Mouse (Mus musculus) gastrocnemius, adult 2 months (tissue): ENCODE results near the gene Eif3f. TPM values are rescaled to one million over a fixed set of nuclear protein-coding genes. Genes with fewer than 3 reads are reported as not detected.

Experiments used
- DNase-seq: peaks from one replicate; pipeline ENCODE4 v3.0.0; 2022
- H3K27ac ChIP-seq: fragments of 200-600 bp; 2 replicates; pipeline ENCODE4 v1.8.1; 2022; ENCODE audit warnings: mild to moderate bottlenecking
- H3K4me3 ChIP-seq: fragments of 200-600 bp; 2 replicates; pipeline ENCODE4 v1.8.1; 2022; ENCODE audit warnings: mild to moderate bottlenecking, moderate library complexity
- CTCF ChIP-seq: fragments of 200-600 bp; IDR thresholded peaks from 2 replicates; pipeline ENCODE4 v1.8.1; 2022; ENCODE audit warnings: antibody characterized with exemption, mild to moderate bottlenecking, moderate library complexity
- intact Hi-C: fragments of 180-260 bp; cut with DNase I; formaldehyde crosslinking; loops from one replicate; pipeline ENCODE4 v1.15.1; 2025
- long read RNA-seq, 2 experiments: library from polyadenylated mRNA; stranded (forward); transcript quantifications; one replicate each; pipeline ENCODE4 v2.0.0; 2021
- total RNA-seq, 2 experiments: library from RNA; stranded (reverse); gene quantifications; 2 replicates each; pipeline ENCODE4 v1.2.3; 2021

Gene Eif3f
- 100 to 1,000 TPM; 122 to 125 TPM for total RNA-seq
- long read RNA-seq, experiment 1, transcript Eif3f-201 (8 exons, 2,514 nt) = major isoform, 152 of 157 reads
- long read RNA-seq, experiment 1, partial matches to known transcripts = 4 of 157 reads
- long read RNA-seq, experiment 1, other reads (novel, unspliced or antisense) = 1 of 157 reads
- long read RNA-seq, experiment 2, transcript Eif3f-201 (8 exons, 2,514 nt) = major isoform, 208 of 217 reads
- long read RNA-seq, experiment 2, partial matches to known transcripts = 8 of 217 reads
- long read RNA-seq, experiment 2, other reads (novel, unspliced or antisense) = 1 of 217 reads

DNA sequence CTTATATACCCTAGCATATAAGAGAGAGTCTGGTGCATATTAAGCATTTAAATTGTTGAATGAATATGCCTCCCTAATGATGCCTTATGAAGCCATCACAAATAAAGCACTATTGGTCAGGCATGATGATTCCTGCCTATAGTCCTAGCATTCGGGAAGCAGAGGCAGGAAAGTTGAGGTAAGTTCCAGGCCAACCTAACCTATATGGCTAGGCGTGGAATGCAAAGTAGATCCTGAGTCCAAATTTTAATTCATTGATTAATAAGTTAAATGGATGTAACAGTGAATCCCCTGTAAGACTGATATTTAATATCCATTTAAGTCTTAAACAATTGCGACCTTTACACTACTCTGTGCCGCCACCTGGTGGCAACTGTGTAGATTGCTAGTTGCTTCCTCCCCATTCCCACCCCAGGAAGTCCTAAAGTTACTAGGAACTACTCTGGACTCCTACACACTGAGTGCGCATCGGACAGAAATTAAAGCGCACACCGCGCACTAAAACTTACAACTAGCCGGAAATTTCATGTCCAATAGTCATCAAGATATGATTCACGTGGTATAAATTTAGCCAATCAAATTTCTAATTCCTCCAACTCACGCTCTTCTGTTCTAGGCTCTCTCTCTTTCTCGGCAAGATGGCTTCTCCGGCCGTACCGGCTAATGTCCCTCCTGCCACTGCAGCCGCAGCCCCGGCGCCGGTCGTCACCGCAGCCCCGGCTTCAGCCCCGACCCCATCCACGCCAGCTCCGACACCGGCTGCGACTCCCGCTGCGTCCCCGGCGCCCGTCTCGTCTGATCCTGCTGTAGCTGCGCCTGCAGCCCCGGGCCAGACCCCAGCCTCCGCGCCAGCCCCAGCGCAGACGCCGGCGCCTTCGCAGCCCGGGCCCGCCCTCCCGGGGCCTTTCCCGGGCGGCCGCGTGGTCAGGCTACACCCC is at the start of gene Eif3f:
TSS of gene Eif3f (plus strand) at position 624 of the 938 bp plus-strand sequence.
- Histone ChIP-seq H3K27ac (peak within 1 kb of the TSS; percentile 92), H3K4me3 (peak within 1 kb of the TSS; percentile 95)
- intact Hi-C loops = loop anchor here (5.0 kb wide), 1 partner anchor 117 kb away; no protein-coding TSS in a partner anchor
- peak; percentile 93 for DNase-seq
- peak; percentile 98 for TF ChIP-seq CTCF

DNA sequence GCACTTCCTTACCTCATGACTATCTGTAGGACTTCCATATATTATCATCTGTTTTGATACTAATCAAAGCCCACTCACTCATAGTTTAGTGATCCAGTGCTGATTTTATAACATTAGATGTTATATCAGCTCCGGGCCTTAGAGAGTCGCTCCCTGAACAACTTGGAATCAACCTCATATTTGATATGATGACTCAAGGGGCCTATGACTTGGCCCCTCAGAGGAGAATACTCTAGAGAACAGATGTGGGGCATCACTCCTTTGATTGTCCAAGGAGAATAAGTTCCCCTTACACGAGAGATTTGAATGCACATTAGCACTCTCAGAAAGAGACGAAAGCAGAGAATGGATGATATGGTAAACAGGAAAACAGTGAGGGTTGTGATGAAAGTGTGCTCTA is 49.3 kb upstream of the Eif3f start, which contains the start of gene Olfr518:
TSS of gene Olfr518 (minus strand) at position 101 of the 400 bp plus-strand sequence.
- Histone ChIP-seq H3K27ac (no peak within 1 kb of the TSS), H3K4me3 (no peak within 1 kb of the TSS)
- TF ChIP-seq CTCF = no peak
- no peak for DNase-seq
- intact Hi-C loops = no loop called here

DNA sequence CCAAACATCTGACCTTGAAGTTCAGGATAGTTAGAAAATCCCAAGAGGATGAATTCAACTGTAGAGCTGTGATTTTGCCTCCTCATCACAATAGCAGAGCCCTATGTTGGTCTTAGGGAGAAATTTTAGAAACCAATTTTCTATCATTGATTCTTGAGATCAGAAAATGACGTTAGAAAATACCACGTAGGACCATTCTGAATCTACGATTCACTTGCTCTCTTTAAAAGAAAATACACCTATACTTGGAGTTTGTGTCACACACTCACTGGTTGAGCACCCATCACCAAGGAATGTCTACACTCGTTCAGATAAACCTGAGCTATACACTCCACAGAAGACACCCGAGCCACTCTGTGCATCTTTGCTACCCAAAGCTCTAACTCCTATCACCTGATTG is 39.9 kb upstream of the Eif3f start, which contains the start of gene Olfr519:
TSS of gene Olfr519 (minus strand) at position 101 of the 400 bp plus-strand sequence.
- Histone ChIP-seq H3K27ac (no peak within 1 kb of the TSS), H3K4me3 (no peak within 1 kb of the TSS)
- no peak for TF ChIP-seq CTCF
- no peak for DNase-seq
- intact Hi-C loops = no loop called here

DNA sequence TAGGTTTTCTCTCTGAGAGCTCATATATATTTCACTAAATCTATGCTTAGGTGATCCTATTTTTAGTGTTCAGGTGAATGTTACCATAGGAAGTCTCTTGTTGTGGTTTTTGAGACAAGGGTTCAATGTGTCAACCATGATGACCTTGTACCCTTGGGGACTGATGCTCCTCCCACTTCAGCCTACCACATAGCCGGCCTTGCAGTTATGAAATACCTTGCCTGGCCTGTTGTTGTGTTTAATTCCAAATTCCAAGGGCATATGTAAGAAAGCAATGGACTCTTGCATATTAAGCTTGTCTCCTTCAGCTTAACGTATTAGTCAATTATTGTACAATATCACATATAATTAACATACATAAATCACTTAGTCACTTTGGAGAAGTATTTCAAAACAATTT is 30.2 kb upstream of the Eif3f start:
- no peak for TF ChIP-seq CTCF
- Histone ChIP-seq H3K27ac (no peak overlapping the region), H3K4me3 (no peak overlapping the region)
- no peak for DNase-seq
- intact Hi-C loops = no loop called here

DNA sequence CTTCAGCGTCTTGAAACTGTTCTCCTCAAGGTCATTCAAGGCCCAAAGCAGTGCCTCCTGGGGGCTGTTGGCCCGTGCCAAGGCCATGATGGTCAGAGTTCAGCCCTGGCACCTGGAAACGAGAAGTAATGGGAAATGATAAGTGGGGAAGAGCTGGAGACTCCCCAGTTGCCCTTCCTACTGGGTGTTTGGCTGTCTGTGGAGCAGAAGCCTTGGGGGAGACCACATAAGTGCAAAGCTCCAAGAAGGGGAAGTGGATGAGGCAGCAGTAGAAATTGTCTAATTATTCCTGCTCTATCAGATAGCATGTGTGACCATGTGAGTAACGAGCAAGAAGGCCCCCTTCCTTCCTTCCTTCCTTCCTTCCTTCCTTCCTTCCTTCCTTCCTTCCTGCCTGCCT is 7.2 kb upstream of the Eif3f start:
- no peak overlapping the region for H3K4me3 ChIP-seq
- DNase-seq = no peak
- intact Hi-C loops = no loop called here
- no peak for TF ChIP-seq CTCF
- H3K27ac ChIP-seq = no peak overlapping the region

DNA sequence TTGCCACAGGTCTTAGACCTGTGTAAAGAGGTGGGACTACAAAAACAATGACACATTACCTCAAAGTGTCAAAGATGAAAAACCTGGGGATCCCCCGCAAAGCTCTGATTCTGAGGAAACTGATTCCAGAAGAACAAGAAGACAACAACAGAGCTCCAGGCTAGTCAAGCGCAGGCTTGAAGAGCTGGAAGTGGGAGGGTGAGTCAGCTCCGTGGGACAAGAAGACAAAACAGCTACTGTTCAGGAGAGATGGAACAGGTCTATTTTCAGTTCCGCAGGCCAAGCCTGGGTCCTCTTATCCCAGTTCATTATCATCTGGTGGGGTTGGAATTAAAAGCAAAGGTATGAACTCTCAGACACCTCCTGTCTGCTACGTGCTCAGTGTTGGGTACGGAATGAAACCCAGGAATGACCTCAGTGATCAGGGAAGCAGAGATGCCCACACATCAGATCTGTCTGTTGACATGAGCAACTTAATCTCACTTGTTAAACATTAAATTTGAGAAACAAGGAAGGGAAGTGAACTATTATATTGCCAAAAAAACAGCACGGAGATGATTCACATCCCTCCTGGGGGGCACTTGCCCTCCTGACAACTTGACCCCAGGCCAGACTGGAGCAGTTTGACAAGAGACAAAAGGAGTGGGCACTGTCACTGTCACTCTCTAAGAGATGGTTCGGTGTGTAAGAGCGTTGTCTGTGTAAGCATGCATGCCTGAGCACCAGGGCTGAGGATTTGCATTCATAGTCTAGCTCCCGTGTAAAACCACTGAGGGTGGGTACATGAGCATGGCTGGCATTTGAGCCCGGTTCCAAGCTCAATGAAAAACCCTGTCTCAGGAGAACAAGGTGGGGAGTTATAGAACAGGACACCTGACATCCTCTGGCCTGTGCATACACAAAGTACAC is 5.7 kb upstream of the Eif3f start:
- Histone ChIP-seq H3K4me3 (no peak overlapping the region), H3K27ac (no peak overlapping the region)
- TF ChIP-seq CTCF = no peak

DNA sequence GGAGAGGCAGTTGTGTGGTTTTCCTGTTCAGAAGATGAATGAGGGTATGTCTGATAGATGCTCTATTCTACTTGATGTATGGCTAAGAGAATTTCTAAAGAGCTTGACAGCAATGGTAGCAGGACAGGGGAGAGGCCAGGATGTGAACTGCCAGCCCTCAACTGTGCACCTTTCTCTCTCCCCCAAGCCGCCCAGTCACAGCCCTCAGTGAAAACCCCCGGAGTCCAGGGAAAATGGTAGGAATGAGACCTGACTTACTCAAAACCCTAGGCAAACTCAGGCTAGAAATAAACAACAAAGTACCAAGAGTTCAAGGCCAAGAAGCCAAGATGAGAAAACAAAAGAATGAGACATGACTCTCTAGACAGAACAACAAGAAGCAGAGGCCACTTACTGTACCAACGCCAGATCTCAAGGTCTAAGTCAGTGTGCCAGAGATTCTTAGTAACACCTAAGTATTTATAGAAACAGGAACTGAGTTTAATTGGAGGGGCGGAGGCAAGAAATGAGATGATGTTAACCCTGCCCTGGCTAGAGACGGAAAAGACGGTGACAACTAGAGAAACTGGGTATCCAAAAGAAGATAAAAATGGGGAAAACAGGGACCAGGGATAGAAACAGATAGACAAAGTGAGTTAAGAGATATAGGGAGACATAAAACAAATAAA is 4.4 kb upstream of the Eif3f start, which contains the start of gene Nlrp10:
TSS of gene Nlrp10 (minus strand) at position 453 of the 668 bp plus-strand sequence.
- Histone ChIP-seq H3K4me3 (peak within 1 kb of the TSS; percentile 45), H3K27ac (peak within 1 kb of the TSS; percentile 49; the same call in 1 of the 2 replicates)
- no peak for DNase-seq
- no peak for TF ChIP-seq CTCF
- intact Hi-C loops = loop anchor here (5.0 kb wide), 1 partner anchor 113 kb away; no protein-coding TSS in a partner anchor

More for the DNA sequence above, 5.7 kb upstream of the Eif3f start:
- intact Hi-C loops = no loop called here
- no peak for DNase-seq

DNA sequence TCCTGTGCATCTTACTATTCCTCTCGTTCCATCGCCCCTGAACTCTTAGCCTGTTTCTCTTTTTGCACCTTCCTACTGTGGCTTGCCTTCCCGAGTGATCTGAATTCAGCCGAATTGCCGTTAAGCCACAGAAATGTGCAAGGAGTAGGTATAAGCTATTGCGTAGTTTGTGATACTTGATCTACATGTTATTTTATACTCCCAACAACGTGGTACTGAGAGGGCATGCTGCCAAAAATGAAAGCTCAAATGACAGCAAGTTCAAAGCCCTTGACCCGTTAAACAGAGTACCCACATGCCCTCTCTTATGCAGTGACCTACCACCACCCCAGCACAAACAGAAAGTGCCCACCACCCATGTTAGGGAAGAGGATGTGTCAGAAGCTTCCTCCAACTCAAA is 619 bp downstream of the Eif3f start:
- intact Hi-C loops = loop anchor here (5.0 kb wide), 1 partner anchor 118 kb away; no protein-coding TSS in a partner anchor
- TF ChIP-seq CTCF = no peak
- H3K4me3 ChIP-seq = peak overlapping the region; percentile 95
- peak; percentile 34 for DNase-seq
- H3K27ac ChIP-seq = peak overlapping the region; percentile 92

DNA sequence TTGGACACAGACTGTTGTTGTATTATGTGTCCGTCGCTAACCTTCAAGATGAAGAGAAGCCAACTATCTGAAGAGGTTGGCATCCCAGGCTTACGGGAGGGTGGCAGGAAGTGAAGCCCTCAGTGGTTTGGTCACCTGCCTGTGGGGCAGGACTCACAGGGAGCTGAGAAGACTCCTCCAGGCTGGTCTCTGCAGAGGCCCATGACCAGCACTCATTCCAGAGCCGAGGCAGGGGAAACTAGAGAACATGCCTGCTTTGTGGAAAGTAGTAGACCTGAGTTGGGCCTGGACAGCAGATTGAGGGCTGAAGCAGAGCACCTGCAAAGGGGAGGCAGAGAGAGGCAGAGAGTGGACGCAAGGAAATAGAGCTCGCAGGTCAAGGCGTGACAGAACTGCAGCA is 1.2 kb downstream of the Eif3f start:
- intact Hi-C loops = no loop called here
- H3K4me3 ChIP-seq = peak overlapping the region; percentile 95
- no peak for TF ChIP-seq CTCF
- peak overlapping the region; percentile 92 for H3K27ac ChIP-seq
- no peak for DNase-seq

DNA sequence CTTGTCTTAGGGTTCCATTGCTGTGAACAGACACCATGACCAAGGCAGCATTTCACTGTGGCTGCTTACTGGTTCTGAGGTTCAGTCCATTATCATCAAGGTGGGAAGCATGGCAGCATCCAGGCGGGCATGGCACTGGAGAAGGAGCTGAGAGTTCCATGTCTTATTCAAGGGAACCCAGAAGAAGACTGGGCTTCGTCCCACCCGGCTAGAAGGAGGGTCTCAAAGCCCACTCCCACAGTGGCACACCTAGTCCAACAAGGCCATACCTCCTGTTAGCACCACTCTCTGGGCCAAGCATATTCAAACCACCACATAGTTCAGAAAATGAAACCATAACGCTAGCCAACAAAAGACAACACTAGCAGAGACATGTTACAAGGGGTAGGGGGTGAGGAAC is 2.4 kb downstream of the Eif3f start:
- no peak for DNase-seq
- intact Hi-C loops = no loop called here
- no peak overlapping the region for H3K27ac ChIP-seq
- no peak overlapping the region for H3K4me3 ChIP-seq
- no peak for TF ChIP-seq CTCF

DNA sequence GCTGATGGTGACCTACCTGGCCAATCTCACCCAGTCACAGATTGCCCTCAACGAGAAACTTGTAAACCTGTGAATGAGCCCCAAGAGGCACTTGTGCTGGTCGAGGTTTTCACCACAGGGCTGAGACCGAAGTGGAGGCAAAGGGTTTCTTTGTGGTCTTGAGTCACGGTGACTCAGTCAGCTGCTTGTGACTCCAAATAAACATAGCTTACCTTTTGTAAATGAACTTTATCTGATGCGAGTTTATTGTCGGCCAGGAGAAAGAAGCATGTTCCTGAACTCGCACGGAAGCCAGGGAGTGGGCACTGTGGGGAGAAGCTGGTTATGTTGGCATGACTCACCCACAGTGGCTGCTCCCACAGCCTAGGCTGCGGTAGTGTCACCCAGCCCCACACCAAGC is 7.2 kb downstream of the Eif3f start:
- intact Hi-C loops = no loop called here
- Histone ChIP-seq H3K4me3 (no peak overlapping the region), H3K27ac (no peak overlapping the region)
- no peak for DNase-seq
- no peak for TF ChIP-seq CTCF

DNA sequence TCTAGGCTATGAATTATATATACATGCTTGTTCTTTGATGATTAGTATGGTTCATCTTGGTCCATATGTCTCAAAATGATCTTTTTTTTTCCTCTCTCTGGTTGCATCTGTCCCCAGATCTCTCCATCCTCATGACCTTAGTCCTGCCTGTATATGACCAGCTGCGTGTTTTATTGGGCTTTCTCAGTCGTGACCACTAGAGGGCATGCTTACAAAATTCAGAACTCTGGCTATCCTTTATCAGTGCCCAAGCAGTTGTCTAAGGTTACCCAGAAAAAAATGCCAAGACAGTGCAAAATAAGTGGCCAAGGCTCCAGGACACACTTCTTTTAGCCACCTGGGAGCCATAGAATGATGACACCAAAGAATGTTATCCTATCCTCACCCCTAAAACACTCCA is 9.8 kb downstream of the Eif3f start:
- TF ChIP-seq CTCF = peak; percentile 75
- intact Hi-C loops = no loop called here
- no peak overlapping the region for H3K27ac ChIP-seq

More for the DNA sequence above, 9.8 kb downstream of the Eif3f start:
- no peak for DNase-seq
- no peak overlapping the region for H3K4me3 ChIP-seq
